Mouse (Mus musculus): ENCODE data around the gene Clrn1.

Clrn1 gene

GRCm38 (mm10) chr3:58884801-58885573, at the start of gene Clrn1:
Gene Clrn1 (minus strand): TSS chr3:58885340.
- DNase-seq, result no peak

- no peak for DNase-seq
Measured at GRCm38 (mm10) chr3:58924027-58924426, 38.9 kb upstream of the Clrn1 start.

- DNase-seq, result no peak
Measured at GRCm38 (mm10) chr3:58923140-58923539, 38.0 kb upstream of the Clrn1 start.

- no peak for DNase-seq
Measured at GRCm38 (mm10) chr3:58922636-58923035, 37.5 kb upstream of the Clrn1 start.

- no peak for DNase-seq
Measured at GRCm38 (mm10) chr3:58921316-58921715, 36.2 kb upstream of the Clrn1 start.

- no peak for DNase-seq
Measured at GRCm38 (mm10) chr3:58904656-58905055, 19.5 kb upstream of the Clrn1 start.

- no peak for DNase-seq
Measured at GRCm38 (mm10) chr3:58902051-58902758, 17.1 kb upstream of the Clrn1 start.

- DNase-seq, result no peak
Measured at GRCm38 (mm10) chr3:58895131-58895530, 10.0 kb upstream of the Clrn1 start.

- DNase-seq, result no peak
Measured at GRCm38 (mm10) chr3:58894529-58894928, 9.4 kb upstream of the Clrn1 start.

GRCm38 (mm10) chr3:58889670-58890069, 4.5 kb upstream of the Clrn1 start:
- no peak for DNase-seq

GRCm38 (mm10) chr3:58888131-58888715, 3.1 kb upstream of the Clrn1 start:
- no peak for DNase-seq

- no peak for DNase-seq
Measured at GRCm38 (mm10) chr3:58887719-58888118, 2.6 kb upstream of the Clrn1 start.

GRCm38 (mm10) chr3:58883511-58883907, 1.6 kb downstream of the Clrn1 start:
- no peak for DNase-seq

- DNase-seq, result no peak
Measured at GRCm38 (mm10) chr3:58882878-58883510, 2.1 kb downstream of the Clrn1 start.

- DNase-seq, result no peak
Measured at GRCm38 (mm10) chr3:58881016-58881415, 4.1 kb downstream of the Clrn1 start.

GRCm38 (mm10) chr3:58880181-58880580, 5.0 kb downstream of the Clrn1 start:
- no peak for DNase-seq

- DNase-seq, result peak; percentile 66
Measured at GRCm38 (mm10) chr3:58871882-58872281, 13.3 kb downstream of the Clrn1 start.

- no peak for DNase-seq
Measured at GRCm38 (mm10) chr3:58865690-58866089, 19.4 kb downstream of the Clrn1 start.

- no peak for DNase-seq
Measured at GRCm38 (mm10) chr3:58862976-58863375, 22.2 kb downstream of the Clrn1 start.

GRCm38 (mm10) chr3:58843415-58843814, 41.7 kb downstream of the Clrn1 start:
- no peak for DNase-seq

- peak; percentile 66 for DNase-seq
Measured at GRCm38 (mm10) chr3:58833442-58834160, 51.5 kb downstream of the Clrn1 start.

- peak; percentile 39 for DNase-seq
Measured at GRCm38 (mm10) chr3:58832888-58833287, 52.3 kb downstream of the Clrn1 start.

GRCm38 (mm10) chr3:58831586-58831985, 53.6 kb downstream of the Clrn1 start:
- peak; percentile 57 for DNase-seq

Measured in heart, adult 11 months (tissue).